Mouse (Mus musculus) lung, adult 2 months (tissue): ENCODE data around the gene Panx1. TPM values are rescaled to one million over a fixed set of nuclear protein-coding genes. Genes with fewer than 3 reads are reported as not detected.

Source experiments
- DNase-seq: peaks from one replicate; pipeline ENCODE4 v3.0.0; 2022
- H3K4me1 ChIP-seq: fragments of 200-500 bp; 2 replicates; pipeline ENCODE4 v1.6.1; 2011; ENCODE audit warnings: low read length; ENCODE audit not compliant: control insufficient read depth, insufficient read depth
- H3K4me3 ChIP-seq: fragments of 200-500 bp; replicated peaks from 2 replicates; pipeline ENCODE3; 2011; ENCODE audit warnings: low read depth, mild to moderate bottlenecking, control low read depth, low read length; ENCODE audit errors: extremely low read depth
- CTCF ChIP-seq: fragments of 200-500 bp; IDR thresholded peaks from 2 replicates; pipeline ENCODE4 v1.5.1; 2011; ENCODE audit warnings: mild to moderate bottlenecking, low read length, control low read depth; ENCODE audit not compliant: insufficient read depth
- POLR2A ChIP-seq: fragments of 200-500 bp; IDR thresholded peaks from 2 replicates; pipeline ENCODE4 v1.6.1; 2011; ENCODE audit warnings: low read depth, mild to moderate bottlenecking, control low read depth, low read length, borderline replicate concordance; ENCODE audit errors: extremely low read depth
- WGBS: fragments of 180-500 bp; shearing (Covaris S2); methylation state at CpG from one replicate; pipeline ENCODE4 v1.1.7; 2018; 5-methylcytosine and 5-hydroxymethylcytosine counted together
- polyA plus RNA-seq: library from polyadenylated mRNA; depleted of rRNA; stranded (reverse); fragments of >200 nt; gene quantifications from 2 replicates; pipeline ENCODE4 v1.2.3, GENCODE M21; 2012; rRNA removed

Gene Panx1
- 17.0 and 21.9 TPM in 2 replicates for polyA plus RNA-seq

GRCm38 (mm10) chr9:15045084-15045669, at the start of gene Panx1:
Gene Panx1 (minus strand): TSS chr9:15045478.
- peak; percentile 59 for DNase-seq
- under 1% methylated on average over 61 of the region's 68 CpGs for WGBS
- TF ChIP-seq POLR2A: peak; percentile 22; the same call in 1 of the 2 replicates
- TF ChIP-seq CTCF: no peak

GRCm38 (mm10) chr9:15068686-15069295, 23.5 kb upstream of the Panx1 start:
- no peak for TF ChIP-seq POLR2A
- no peak for TF ChIP-seq CTCF
- WGBS: 62% methylated on average over 6 of the region's 6 CpGs
- Histone ChIP-seq H3K4me1 (no peaks in the 10 kb centered on the region), H3K4me3 (no peak overlapping the region)
- DNase-seq: no peak

More at GRCm38 (mm10) chr9:15045084-15045669, at the start of gene Panx1:
- Histone ChIP-seq H3K4me3 (peak within 1 kb of the TSS; percentile 77), H3K4me1 (no peaks in the 10 kb centered on the region; the same call in 1 of the 2 replicates)

DNA sequence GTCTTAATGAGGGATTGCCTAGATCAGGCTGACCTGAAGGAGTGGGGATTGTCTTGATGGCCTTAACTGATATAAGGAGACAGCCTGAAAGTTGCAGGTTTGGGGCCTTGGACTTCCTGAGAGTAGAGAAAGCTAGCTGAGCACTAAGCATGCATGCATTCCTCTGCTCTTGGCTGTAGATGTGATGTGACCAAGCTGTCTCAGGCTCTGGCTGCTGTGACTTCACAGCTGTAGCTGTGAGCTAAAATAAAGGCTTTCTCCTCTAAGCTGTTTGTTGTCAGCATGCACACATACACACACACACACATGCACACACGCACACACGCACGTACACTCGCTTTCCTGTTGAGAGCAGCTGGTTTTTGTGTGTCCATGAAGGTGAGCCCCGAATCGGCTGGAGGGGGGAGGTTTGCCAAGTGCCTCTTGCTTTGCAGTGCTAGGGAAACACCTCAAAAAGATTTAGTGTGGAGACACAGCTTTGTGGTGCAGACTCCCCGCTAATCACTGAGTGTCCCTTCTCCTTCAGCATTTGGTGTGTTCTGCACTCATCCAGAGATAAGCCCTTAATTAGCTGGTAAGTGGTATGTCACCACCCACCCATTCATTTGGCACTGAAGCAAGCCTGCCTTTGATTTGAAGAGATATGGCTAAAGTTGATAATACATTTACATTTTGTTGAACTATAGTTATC, 22.9 kb upstream of the Panx1 start:
- H3K4me1 ChIP-seq: no peaks in the 10 kb centered on the region
- no peak overlapping the region for H3K4me3 ChIP-seq
- DNase-seq: no peak
- no peak for TF ChIP-seq POLR2A
- TF ChIP-seq CTCF: no peak
- WGBS: 70% methylated on average over 7 of the region's 7 CpGs

DNA sequence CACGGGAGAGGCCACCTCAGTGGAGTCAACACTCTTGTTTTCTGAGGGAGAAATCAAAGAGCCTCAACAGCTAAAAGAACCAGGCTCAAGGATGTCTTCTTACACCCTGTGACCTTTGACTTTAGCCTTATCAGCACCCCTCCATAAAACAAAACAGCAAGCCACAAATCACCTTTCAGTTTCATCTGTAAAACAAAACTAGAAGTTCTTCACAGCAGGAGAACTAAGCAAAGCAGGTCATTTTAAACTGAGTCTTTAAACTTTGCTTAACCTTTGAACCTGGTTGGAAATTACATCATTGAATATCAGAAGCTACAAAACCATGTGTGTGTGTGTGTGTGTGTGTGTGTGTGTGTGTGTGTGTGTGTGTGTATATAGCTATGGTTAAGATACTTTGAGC, 18.9 kb upstream of the Panx1 start:
- H3K4me1 ChIP-seq: no peaks in the 10 kb centered on the region
- H3K4me3 ChIP-seq: no peak overlapping the region
- WGBS: 14% methylated on average over 1 of the region's 1 CpGs
- no peak for TF ChIP-seq CTCF
- no peak for TF ChIP-seq POLR2A
- DNase-seq: no peak

DNA sequence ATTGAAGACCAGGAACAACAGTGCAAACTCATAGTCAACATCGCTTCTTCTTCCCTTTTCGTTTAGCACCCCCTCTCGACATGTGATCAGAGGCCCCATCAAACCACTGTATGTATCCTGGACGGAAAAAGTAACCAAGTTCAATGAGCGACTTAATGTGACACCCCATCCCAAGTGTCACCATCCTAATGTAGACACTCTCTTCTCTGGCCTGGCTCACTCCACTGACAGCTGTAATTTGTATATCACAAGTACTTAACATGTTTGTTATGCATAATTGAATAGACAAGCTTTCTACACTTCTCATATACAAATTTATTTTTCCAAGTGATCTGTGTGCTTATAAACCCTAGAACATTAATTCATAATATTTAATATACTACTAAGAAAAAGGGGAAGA, 15.6 kb upstream of the Panx1 start:
- Histone ChIP-seq H3K4me3 (no peak overlapping the region), H3K4me1 (no peaks in the 10 kb centered on the region)
- TF ChIP-seq POLR2A (no peak), CTCF (no peak)
- WGBS: 75% methylated on average over 5 of the region's 5 CpGs
- DNase-seq: no peak

DNA sequence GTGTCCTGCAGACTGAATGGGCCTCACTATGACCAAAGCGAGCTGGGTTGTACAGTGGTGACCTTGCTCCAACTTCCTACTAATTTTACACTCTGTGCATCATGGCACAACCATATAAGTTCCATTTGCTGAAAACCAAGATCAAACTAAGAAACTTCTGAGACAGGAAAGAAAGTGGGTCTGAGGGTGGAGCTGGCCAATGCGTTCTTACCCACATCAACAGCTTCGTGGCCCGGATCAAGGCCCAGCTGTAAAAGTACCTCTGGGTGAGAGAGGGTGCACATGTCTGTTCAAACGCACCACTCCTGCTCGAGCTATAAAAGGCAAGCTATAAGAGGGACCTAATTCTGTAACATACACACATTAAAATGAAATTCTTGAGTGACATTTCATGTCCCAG, 14.7 kb upstream of the Panx1 start:
- no peak for DNase-seq
- H3K4me3 ChIP-seq: no peak overlapping the region
- TF ChIP-seq CTCF (no peak), POLR2A (no peak)
- 80% methylated on average over 6 of the region's 6 CpGs for WGBS
- no peaks in the 10 kb centered on the region for H3K4me1 ChIP-seq

GRCm38 (mm10) chr9:15045740-15046139, 462 bp upstream of the Panx1 start:
- Histone ChIP-seq H3K4me3 (peak overlapping the region; percentile 77), H3K4me1 (no peaks in the 10 kb centered on the region; the same call in 1 of the 2 replicates)
- TF ChIP-seq POLR2A: no peak
- no peak for DNase-seq
- 39% methylated on average over 10 of the region's 10 CpGs for WGBS

DNA sequence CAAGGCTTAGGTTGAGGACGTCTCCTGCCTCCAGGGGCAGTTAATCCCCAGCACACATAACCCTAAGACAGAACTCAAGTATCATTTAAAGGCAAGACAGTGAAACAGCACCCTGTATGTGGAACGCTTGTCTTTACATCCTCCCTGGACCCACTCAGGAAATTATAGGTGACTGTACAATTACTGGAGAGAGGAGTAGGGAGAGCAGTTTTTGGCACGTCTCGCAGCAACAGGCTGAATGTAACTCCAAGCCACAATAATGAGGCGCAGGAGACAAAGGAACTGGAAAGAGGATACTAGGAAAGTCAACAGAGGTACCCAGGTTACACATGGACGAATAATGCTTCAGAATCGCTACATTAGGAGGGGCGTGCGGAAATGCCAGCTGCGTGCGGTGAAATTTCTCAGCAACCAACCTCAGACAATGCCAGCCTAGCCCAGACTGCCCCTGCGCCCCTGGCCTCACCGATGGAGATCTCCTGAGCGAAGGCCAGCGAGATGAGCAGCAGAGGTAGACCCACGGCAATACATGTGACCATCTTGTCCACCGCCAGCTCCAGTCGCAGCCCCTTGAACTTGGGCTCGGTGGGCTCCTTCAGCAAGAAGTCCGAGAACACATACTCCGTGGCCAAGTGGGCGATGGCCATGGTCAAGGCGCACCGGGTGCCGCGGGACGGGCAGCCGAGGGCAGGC, 741 bp downstream of the Panx1 start:
- TF ChIP-seq POLR2A: no peak
- TF ChIP-seq CTCF: no peak
- H3K4me3 ChIP-seq: peak overlapping the region; percentile 77
- no peak for DNase-seq
- under 1% methylated on average over 28 of the region's 28 CpGs for WGBS
- no peaks in the 10 kb centered on the region; the same call in 1 of the 2 replicates for H3K4me1 ChIP-seq

GRCm38 (mm10) chr9:15041556-15041955, 3.7 kb downstream of the Panx1 start:
- 89% methylated on average over 11 of the region's 11 CpGs for WGBS
- TF ChIP-seq POLR2A: no peak
- no peak for TF ChIP-seq CTCF
- no peaks in the 10 kb centered on the region; the same call in 1 of the 2 replicates for H3K4me1 ChIP-seq

GRCm38 (mm10) chr9:15039848-15040247, 5.4 kb downstream of the Panx1 start:
- TF ChIP-seq CTCF: no peak
- TF ChIP-seq POLR2A: no peak
- no peak for DNase-seq
- H3K4me3 ChIP-seq: no peak overlapping the region
- H3K4me1 ChIP-seq: no peaks in the 10 kb centered on the region; the same call in none of the 2 replicates
- WGBS: 70% methylated on average over 5 of the region's 5 CpGs

More at GRCm38 (mm10) chr9:15041556-15041955, 3.7 kb downstream of the Panx1 start:
- DNase-seq: no peak
- H3K4me3 ChIP-seq: no peak overlapping the region
